Mouse (Mus musculus) CD4-positive, CD25-positive, alpha-beta regulatory T cell, adult 2 months (primary cell): ENCODE data around the gene Mei1.

ENCODE experiments used
- DNase-seq: peaks from one replicate; pipeline ENCODE4 v3.0.0-alpha.2; 2012; ENCODE audit warnings: low read depth, low spot score

Gene Mei1

DNA sequence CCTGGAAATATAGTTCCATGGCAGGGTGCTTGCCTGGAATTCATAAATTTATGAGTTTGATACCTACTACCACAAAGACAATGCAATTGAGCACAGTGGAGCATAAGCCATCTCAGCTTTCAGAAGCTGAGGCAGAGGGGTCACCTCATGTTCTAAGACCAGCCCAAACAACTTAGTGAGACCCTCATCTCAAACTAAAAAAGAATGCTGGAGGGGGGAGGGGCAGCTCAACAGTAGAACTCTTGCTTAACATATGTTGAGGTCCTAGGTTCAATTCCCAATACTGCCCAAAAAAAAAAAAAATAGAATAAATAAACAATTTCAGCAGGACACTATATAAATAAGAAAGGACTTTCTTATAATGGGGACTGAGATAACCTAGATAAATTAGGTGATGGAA, 80.2 kb downstream of the Mei1 start:
- no peak for DNase-seq

DNA sequence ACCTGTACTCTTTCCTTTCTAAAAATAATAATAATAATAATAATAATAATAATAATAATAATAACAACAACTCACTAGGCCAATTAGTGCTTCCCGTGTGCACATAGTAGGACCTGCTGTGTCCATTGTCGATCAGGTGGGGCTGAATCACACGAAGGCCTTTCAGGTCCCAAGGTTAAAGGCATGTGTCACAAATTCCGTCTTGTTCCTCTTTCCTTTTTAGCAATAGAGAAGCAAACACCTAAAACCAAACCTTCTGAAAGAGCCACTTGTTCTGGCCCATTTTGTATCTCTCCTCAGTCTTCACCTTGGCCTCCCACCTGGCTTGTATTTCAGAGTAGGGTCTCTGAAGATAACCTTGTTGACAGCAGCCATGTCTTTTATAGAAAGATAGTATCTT, 81.4 kb downstream of the Mei1 start:
- DNase-seq, result no peak

DNA sequence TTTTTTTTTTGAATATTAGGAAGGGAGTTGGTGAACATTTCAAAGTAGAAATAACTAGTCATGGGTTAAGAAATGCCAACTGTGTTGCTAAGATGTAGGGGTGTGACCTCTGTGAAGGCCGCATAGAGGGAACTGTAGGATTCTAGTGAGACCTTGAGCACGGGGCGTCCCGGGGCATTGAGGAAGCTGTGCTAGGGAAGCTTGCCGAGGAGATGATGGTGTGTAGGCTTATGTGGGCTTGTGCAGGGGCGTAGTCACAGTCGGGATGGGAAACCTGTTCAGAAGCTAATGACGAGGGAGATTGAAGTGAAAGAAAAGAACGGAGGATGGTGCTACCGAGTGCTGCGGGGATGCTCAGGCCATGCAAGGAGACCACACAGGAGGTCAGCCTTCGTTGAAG, 82.2 kb downstream of the Mei1 start:
- no peak for DNase-seq

DNA sequence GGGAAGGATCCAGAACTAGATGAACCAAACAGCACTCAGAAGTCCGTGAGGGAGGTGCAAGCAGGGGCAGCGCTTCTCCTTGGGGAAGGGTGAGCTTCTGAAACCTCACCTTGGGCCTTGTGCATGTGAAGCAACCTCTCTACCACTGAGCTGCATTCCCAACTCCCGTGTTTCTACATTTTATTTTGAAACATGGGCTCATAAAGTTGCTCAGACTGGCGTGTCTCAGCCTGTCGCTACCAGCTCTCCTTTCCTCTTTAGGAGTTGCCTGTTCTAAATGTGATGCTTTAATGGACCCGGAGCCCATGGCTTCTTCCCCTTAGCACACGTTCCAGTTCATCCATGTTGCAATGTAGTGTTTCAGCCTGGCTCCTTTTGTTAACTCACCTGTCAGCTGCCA, 82.6 kb downstream of the Mei1 start:
- no peak for DNase-seq

DNA sequence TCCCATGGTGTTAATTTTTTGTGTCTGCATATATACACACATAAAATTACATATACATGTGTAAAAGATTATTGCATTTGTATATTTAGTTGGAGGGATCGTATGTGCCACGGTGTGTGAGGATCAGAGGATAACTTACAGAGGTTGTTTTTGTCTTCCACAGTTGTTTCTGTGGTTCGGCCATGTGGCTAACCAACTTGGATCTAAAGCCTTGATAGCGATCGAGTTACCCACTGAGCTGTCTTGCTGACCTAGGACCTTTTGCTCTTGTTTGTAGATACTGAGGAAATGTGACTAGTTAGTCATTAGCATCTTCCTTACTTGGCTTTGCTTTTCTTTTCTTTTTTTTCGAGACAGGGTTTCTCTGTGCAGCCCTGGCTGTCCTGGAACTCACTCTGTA, 86.5 kb downstream of the Mei1 start:
- peak; percentile 18 for DNase-seq

DNA sequence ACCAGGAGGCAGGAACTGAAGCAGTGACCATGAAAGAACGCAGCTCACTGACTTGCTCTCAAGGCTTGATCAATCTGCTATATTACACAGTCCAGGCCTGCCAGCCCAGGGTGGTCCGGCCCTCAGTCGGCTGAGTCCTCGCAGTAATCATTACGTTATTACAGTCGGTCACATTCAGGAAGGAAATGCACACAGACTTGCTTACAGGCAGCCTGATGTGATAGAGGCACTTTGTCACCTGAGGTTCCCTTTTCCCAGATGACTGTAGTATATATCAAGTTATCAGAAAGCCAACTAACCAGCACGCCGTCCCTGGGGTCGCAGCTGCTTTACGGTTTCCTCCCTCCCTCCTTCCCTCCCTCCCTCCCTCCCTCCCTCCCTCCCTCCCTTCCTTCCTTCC, 87.1 kb downstream of the Mei1 start:
- DNase-seq, result no peak

DNA sequence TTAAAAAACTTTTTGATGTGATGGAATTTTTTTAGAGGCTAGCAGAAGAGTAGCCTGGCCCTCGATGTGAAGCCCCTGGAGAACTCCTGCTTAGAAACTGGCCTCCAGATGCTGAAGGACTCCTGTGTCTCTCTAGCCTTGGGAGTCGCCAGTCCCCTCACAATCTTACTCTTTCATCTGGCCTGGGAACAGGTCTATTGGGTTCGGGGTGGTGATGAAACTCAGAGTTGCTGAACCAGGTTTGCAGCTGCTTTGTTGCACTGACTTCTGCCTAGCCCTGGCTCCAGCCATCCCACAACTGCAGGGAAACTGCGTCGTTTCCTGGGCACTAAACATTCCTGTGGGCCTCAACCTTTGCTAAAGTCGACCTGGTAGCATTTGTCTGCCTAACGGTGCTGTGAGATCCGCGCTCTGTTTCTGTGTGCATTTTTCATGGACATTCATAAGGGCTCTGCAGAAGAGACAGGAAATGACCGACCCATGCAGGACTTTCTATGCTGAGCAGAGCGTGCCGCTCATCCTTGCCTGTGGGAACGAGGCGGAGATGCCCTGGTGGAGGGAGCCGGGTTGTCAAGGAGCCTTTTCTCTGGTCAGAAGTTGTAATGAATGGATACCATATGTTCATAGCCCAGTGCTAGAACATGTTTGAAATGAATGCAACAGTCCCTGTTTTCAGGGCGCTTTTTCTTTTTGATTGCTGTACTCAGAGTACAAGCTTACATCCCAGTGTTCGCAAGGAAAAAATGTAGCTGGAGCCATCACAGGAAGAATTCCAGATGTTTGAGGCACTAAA, 88.6 kb downstream of the Mei1 start:
- no peak for DNase-seq

DNA sequence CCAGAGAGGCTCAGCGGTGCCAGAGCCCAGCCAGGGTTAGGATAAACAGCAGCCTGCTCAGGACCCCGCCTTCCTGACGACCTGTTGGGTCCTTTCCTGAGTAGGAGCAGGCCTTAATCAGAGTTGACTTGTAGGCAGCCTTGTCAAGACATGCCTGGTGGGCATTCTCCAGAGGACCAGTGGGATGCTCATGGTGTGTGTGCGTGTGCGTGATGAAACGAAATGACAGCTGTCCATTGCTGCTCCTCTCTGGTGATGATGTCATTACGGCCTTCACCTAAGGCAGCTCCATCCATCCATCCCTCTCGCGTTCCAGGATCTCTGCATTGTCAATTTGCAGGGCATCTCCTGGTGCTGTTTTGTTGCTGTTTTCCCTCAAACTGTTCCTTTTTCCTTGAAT, 89.7 kb downstream of the Mei1 start:
- DNase-seq, result no peak

DNA sequence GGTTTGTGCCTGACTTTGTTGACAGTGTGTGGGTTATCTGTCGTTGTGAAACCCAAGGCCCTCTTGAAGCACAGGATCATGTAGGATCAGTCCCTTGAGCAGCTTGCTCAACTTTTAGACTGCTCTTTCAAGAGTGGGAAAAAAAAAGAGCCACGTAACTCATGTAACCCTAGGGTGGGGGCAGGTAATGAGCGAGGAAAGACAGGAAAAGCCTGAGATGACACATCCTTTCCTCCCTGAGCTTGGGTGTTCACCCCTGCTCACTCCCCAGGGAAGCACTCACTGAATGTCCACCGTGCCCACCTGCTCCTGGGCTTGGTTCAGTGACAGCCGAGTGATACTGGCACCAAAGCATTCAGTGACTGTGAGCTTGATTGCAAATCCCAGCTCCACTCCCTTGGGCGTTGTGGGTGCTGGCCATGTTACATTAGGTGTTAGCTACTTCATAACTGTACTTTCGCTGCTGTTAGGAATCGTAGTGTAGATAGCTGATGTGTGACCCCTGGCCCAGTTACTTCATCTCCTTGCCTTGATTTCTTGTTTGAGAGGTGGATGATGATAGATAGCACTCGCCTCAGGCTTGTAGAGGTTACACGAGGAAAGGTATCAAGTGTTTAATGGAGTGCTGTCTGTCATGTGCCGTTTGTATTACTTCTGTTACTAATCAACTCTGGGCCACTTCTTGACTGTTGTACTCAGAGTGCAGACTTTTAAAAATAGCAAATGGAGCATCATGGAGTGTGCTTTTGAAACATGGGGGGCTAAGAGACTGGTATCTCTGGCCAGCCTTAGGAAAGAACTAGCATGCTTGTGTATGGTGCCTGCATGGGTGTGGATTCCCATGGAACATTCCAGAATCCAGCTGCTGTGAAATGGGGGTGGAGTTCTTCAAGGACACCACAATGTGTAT, 91.2 kb downstream of the Mei1 start:
- no peak for DNase-seq

DNA sequence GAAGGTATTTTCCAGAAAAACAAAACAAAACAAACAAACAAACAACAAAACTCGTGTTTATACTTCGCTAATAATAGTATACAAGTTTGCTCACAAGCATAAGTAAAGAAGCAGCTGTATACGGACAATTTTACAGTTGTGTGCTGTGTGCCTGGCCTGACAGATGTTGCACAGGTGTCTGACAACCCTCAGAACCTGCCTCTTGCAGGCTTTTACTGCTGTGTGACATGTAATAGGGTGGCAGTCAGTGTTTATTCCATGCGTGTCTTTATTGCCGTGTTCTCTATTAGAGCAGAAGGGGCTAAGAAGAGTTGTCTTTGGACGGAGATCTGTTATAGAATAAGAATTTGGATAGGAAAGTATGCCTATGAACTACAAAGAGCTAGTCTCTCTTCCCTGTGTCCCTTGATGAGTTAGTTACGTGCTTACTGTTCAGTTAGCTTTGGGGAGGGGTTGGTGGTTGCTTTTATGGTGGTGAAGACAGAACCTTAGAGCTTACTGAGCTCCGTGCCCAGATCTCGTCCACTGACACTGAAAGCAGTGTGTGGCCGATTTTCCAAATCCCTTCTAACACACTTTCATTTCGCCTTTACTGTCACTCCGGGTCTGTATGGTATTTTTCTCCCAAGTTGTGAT, 92.3 kb downstream of the Mei1 start:
- peak; percentile 26 for DNase-seq

DNA sequence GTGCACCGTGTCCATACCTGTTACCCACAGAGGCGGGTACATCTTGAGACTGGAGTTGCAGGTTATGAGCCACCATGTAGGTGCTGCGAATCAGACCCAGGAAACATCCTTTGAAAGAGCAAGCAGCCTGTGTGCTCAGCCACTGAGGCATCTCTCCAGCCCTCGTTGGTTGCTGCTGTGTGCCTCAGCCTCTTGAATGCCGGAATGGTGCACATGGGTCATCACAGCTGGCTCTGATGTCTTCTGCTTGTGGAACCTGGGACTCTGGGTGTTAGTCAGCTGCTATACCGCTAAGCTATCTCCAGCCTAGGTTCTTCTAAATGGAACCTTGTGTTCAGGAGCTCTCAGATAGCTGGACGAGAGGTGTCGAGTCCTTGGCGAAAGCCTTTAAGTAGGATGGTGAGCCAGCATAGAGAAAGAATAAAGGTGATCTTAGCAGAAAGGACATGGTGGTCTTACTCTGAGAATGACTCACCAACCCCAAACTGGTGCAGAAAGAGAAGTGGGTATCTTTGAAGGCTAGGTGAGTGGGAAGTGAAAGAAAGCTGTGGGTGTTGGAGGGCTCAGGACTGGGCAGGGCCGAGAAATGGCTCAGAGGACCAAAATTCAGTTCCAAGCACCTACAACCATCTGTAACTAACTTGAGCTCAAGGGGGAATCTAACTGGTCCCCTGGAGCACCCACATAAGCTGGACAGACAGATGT, 93.7 kb downstream of the Mei1 start:
- peak; percentile 42 for DNase-seq

DNA sequence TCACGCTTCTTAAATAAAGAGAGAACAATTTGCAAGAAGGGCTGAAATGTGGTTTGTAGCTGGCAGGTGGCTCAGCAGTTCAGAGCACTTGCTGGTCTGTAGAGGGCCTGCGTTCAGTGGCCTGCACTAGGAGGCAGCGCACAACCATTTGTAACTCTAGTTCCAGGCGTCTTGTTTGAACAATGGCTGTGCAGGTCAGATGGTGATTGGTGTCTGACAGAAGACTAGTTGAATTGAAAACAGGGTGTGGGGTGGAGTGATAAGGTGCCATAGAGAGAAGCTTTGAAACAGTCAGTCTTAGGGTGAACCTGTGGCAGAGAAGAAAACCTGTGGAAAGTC, 94.2 kb downstream of the Mei1 start:
- peak; percentile 47 for DNase-seq

DNA sequence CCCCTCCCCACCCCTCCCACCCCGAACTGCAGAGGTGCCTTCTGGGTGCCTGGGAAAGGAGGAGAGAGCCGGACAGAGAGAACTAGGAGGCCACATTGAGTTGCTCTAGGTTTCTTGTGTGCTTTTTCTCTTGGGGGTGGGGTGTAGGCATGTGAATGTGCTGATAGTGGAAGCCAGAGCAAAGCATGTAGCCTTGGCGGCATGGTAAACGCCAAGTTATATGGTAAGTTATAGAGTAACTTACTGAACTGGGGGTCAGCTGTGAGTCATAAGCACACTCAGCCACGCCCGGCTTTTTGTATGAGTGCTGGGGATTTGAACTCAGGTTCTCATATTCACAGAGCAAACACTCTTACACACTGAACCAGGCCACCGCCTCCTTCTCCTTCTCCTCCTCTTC, 94.7 kb downstream of the Mei1 start:
- peak; percentile 20 for DNase-seq

DNA sequence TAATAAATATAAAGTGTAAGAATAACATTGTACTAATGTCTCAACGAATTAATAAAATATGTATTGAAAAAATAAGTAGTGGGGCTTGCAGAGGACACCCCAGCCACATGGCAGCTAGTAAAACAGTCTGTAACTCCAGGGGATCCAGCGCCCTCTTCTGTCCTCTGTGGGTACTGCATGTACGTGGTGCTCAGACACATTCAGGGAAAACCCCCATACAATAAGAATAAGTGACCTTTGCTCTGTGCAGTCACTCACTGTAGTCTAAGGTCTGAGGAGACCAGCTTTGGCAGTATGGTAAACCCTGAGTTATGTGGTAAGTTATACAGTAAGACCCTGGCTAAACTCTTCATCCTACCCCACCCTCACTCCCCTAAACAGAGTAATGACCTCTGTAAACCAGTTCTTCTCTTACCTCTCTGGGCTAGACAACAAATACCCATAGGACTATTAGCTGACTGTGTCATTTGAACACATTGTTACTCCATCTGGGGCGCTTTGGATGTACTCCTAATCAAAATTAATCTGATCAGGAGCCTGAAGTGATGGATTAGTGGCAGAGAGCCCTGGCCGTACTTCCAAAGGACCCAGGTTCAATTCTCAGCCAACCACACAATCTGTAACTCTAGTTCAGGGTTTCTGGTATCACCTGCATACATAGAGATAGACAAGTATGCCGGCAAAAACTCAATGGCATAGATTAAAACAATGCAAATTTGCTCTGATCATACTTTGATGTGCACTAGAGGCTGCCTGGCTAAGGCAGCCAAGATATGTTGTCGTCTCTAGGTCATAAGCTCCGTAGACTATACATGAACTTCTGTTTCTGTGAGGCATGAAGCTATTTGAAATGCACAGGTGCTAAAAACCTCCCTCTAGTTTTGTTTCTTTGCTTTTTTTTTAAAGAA, 95.8 kb downstream of the Mei1 start:
- peak; percentile 93 for DNase-seq

DNA sequence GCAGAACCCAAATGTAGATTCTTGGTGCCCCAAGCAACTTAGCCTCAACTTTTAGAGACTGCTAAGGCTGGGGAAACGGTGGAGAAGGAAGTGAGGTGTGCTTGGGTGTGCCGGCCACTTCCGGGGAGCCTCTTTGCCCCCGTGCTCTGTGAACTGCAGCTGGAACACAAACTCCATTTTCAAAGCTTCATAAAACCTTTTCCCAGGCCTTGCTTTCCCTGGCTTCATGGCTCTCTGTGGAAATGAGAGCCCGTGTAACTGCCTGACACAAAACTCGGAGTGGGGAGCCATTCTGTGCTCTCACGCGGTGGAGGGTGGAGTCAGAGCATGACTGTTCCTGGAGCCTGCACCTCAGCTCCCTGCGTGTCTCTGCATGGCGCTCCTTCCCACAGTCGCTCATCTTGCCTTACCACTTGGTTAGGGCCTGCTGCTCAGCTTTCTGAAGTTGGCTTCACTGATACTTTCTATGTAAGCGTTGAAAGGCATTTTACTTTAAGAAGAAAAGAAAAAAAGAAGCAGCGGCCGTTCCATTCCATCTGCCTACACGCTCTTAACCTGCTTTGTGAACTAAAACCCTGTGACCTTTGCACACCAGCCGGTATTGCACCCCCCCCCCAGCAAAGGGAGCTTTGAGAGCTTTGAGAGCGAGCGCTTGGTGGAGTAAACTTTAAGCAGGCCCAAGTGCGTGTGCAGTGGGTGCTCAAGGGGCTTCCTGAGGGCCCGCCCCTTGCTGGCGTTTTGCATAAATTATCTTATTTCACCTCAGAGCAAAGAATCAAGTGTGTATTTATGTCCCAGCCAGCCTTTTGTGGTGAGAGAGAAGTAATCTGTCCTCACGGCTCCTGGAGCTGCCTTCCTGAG, 96.7 kb downstream of the Mei1 start:
- DNase-seq, result peak; percentile 82

DNA sequence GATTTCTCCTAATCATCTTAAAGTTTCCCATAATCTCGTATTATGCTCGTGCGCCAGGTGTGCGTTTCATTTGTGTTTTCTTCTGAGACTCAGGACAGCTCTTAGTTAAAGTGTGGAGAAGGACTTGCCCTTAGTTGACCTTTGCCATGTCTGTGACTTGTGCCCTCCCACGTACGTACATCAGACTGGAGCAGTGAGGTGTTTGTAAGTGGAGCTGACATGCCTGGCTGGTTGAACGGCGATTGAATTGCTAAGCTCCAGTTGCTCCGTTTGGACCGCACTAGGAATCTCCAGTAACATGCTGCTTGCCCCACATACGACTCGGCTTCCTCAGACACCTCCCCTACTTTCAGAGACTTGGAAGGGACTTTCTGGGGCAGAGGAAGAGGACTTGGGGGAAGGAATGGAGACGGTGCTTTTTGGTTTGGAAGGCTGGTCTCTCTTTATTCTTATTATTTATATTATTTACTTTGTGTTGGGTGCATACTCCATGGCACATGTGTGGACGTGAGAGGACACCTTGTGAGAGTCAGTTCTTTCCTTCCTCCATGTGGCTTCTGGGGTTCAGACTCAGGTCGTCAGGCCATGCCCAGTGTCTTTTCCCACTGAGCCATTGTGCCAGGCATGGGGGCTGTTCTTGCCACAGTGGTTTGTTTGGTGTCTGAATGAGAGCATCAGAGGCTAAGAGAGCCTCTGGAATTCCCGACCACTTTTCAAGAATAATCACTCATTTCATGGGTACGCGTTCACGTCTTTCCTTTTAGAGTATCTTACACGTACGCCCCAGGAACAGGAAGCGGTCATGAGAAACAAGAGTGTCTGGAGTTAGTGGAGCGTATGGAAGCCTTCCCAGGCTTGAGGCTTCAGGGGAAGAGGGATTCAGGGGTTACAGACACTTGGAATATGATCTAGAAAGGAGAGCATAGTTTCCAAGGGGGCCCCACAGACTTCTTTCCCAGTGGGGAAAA, 97.7 kb downstream of the Mei1 start:
- peak; percentile 64 for DNase-seq

DNA sequence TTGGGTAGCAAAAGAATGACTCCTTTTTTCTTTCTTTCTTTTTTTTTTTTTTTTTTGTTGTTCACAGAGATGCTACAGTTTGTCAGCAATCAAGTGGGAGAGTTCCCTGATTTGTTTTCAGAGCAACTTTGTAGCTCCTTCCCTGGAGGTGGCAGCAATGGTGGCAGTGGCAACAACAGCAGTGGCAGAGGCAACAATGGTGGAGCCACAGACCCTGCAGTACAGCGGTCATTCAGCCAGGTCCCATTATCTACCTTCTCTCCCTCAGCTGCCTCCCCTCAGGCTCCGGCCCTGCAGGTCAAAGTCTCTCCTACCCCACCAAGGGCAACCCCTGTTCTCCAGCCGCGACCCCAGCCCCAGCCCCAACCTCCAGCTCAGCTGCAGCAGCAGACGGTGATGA, 99.9 kb downstream of the Mei1 start:
- no peak for DNase-seq

DNA sequence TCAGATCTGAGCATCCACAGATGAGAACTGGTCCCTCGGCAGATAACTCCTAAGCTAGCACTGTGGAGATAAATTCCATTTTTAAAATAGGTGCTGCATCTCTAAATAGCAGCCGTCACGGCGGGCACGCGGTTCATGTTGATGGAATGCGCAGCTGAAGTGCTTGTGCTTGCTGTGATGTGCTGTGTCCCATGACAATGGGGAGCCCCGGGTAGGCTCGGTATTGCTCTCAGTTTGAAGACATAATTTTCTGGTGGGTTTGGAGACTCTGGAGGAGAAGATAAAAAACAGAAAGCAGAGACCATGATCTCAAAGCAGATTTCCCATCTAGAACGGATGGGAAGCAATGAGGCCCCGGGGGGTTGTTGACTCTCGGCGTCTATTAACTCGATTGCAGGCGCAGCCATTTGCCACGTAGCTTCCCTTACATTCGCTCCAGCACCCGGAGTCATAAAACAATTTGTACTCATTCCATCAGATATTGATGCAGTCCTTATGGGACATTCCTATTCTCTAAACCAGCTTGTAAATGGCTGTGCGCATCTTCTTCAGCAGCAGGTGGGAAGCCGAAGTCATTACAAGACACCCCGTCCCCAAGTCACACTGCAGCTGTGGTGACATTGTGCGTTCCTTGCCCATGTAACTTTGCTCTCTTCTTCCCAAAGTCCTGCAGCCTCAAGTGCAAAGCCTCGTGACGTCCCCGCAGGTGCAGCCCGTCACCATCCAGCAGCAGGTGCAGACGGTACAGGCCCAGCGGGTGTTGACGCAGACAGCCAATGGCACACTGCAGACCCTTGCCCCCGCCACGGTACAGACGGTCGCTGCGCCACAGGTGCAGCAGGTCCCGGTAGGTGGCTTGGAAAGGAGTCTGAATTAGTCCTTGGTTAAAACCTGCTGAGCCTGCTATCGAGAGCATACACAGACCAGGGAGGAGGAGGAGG, 100.9 kb downstream of the Mei1 start:
- DNase-seq, result no peak
